Mouse (Mus musculus): ENCODE results near the gene Tmigd1.

DNA sequence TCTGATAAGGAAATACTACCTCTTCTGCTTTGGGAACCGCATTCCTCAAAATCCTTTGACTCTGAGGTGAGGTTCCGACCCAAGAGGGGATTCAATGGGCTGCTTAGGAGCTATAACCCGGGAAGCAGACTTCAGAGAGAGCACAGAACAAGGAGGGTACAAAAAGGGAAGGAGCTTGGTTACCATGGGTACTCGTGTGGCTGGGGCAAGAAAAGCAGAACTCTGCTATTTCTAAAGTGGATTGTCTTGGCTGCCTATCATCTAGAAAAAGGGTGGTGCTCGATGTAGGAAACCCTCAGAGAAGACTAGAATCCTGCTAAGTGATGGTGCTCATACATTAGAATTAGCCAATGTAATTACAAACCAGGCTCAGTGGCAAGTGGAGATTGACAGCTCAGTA is 42.7 kb upstream of the Tmigd1 start:
- TF ChIP-seq EP300 (IDR thresholded peaks at IDR 0.05), result no peak
- TF ChIP-seq CTCF (IDR thresholded peaks at IDR 0.05), result no peak

Measured in lung, postnatal 0 days (tissue).